Mouse (Mus musculus): Measurements from ENCODE around the gene Vwa8.

DNA sequence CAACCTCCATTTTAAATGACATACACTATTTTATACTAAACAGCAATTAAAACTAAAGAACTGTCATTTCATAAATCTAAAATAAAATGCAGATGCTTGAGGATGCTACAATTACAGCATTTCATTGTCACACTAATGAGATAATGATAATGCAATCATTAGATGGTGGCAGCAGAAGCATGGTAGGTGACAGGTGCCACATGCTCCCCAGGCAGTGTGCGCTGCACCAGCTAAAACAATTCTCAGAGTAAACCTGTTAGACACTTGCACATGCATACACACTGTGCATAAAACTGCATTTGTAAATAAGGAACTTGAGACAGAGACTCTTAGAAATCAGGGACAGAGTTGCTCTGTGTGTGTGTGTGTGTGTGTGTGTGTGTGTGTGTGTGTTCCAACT is 220.7 kb downstream of the Vwa8 start:
- TF ChIP-seq POLR2A (IDR thresholded peaks at IDR 0.05; ENCODE audit: control insufficient read depth, extremely low read depth, insufficient read depth, low read length, poor library complexity) (no peak), CTCF (IDR thresholded peaks at IDR 0.05; ENCODE audit: borderline replicate concordance, control insufficient read depth, extremely low read depth, insufficient read depth, low read length, poor library complexity) (no peak)
